Mouse (Mus musculus): ENCODE data around the gene Trappc4.
A peak's percentile ranks its signal among the peaks of the same experiment; 100 is the strongest.
"Not testable (repeated sequence)": the region's sequence is repeated elsewhere in the genome, so short reads cannot be mapped to it uniquely, and the experiment has no call there.

Trappc4 gene

DNA sequence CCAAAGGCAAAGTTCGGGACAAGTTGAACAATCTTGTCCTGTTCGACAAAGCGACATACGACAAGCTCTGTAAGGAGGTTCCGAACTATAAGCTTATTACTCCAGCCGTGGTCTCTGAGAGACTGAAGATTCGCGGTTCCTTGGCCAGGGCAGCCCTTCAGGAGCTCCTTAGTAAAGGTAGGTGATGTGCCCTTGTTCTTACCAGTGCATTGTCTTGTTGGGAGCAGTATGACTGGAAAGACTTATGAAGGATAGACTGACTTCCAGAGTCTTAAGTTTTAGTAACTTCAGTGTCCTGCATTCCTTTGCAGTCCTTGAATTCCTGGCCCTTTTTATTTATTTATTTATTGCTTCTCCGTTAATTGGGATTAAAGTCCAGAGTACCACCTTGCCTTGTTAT, 1.3 kb upstream of the Trappc4 start:
- DNase-seq (ENCODE audit: low read depth, low spot score) = not testable (repeated sequence)

GRCm38 (mm10) chr9:44407752-44408097, 325 bp upstream of the Trappc4 start:
- no peak for DNase-seq (ENCODE audit: low read depth, low spot score)

DNA sequence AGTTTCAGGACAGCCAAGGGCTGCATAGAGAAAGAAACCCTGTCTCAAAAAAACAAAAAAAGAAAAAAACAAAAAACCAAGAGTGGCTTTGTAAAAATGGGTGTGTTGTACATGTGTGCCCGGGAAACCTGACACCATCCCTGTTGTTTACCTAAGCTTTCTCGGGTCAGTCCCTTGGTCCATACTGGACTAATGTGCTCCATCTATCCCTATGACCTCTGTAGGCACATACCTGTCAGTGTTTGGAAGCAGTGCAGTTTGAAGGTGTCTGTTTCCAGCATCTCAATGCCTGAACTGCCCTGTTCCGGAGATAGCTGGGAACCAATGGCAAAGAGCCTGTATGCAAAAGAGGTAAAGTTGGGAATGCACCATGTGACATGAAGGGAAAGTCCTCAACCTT, 2.4 kb downstream of the Trappc4 start:
- DNase-seq (ENCODE audit: low read depth, low spot score) = no peak

DNA sequence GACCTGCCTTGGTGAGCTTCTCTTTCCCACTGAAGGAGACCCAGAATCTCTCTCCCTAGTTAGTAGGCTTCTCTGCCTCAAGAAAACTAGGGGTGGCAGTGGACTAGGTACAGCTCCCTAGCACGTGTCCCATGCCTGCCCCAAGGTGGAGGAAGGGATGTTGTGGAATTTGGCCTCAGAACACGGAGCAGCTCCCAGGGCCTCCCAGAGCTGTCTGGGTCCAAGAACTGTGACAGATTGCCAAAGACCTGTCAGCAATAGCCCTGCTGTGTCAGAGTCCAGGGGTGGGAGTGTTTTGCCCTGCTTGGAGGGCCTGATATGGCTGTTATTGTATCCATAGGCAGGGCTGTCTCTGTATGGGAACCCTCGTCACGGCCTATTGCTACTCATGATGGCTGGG, 6.3 kb downstream of the Trappc4 start:
- DNase-seq (ENCODE audit: low read depth, low spot score) = no peak

GRCm38 (mm10) chr9:44399795-44400114, 7.6 kb downstream of the Trappc4 start:
- DNase-seq (ENCODE audit: low read depth, low spot score) = no peak

- DNase-seq (ENCODE audit: low read depth, low spot score) = no peak
These were observed 8.1 kb downstream of the Trappc4 start for GRCm38 (mm10) chr9:44399114-44399794.

DNA sequence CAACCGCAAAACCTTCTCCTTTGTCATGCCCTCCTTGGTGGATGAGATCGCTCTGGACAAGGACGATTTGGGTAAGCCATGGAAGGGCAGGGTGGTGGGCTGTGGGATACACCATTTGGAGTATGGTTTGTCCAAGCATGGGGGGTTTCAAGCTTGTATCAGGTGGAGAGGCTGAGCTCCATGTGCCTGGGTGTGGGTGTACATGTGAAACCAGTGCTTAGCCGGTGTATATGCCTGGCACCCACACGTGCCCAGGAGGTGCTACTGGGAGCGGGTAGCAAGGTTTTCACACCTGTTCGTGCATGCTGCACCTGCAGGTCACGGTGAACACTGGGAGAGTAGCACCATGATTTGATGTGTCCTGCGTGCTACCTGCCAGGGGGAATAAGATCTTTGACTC, 8.8 kb downstream of the Trappc4 start:
- no peak for DNase-seq (ENCODE audit: low read depth, low spot score)

GRCm38 (mm10) chr9:44398087-44398486, 9.3 kb downstream of the Trappc4 start:
- no peak for DNase-seq (ENCODE audit: low read depth, low spot score)

- peak; percentile 86 for DNase-seq (ENCODE audit: low read depth, low spot score)
These were observed 10.6 kb downstream of the Trappc4 start, which contains the start of gene Slc37a4 for GRCm38 (mm10) chr9:44396684-44397411. TSS of gene Slc37a4 (plus strand) at chr9:44396852.

- peak; percentile 51 for DNase-seq (ENCODE audit: low read depth, low spot score)
These were observed 15.9 kb downstream of the Trappc4 start for GRCm38 (mm10) chr9:44391466-44391865.

DNA sequence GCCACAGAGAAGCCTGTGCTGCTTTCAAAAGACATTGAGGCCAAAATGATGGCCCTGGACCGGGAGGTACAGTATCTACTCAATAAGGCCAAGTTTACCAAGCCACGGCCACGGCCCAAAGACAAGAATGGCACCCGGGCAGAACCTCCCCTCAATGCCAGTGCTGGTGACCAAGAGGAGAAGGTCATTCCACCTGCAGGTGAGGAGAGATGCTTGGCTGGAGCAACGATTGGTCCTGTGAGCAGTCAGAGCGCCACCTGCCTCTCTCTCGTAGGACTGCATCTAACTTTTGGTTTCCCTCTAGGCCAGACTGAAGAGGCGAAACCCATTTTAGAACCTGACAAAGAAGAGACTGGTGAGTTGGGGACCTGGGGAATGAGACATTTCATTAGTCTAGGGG, 18.1 kb downstream of the Trappc4 start:
- no peak for DNase-seq (ENCODE audit: low read depth, low spot score)

- no peak for DNase-seq (ENCODE audit: low read depth, low spot score)
These were observed 20.2 kb downstream of the Trappc4 start for GRCm38 (mm10) chr9:44387221-44387620.

GRCm38 (mm10) chr9:44384596-44384995, 22.8 kb downstream of the Trappc4 start:
- no peak for DNase-seq (ENCODE audit: low read depth, low spot score)

GRCm38 (mm10) chr9:44379862-44380261, 27.5 kb downstream of the Trappc4 start:
- no peak for DNase-seq (ENCODE audit: low read depth, low spot score)

- DNase-seq (ENCODE audit: low read depth, low spot score) = peak; percentile 93
These were observed 28.2 kb downstream of the Trappc4 start, which contains the start of gene Hyou1 for GRCm38 (mm10) chr9:44379054-44379834. TSS of gene Hyou1 (plus strand) at chr9:44379490.

- DNase-seq (ENCODE audit: low read depth, low spot score) = no peak
These were observed 29.2 kb downstream of the Trappc4 start for GRCm38 (mm10) chr9:44378153-44378730.

DNA sequence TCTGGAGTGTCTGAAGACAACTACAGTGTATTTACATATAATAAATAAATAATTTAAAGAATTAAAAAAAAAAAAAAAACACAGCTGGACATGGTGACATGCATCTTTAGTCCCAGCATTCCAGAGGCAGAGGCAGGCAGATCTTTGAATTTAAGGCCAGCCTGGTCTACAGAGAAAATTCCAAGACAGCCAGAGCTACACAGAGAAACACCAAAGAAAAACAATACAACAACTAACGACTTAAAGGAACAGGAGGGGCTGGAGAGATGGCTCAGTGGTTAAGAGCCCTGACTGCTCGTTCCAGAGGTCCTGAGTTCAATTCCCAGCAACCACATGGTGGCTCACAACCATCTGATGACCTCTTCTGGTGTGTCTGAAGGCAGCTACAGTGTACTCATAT, 30.1 kb downstream of the Trappc4 start:
- DNase-seq (ENCODE audit: low read depth, low spot score) = not testable (repeated sequence)

DNA sequence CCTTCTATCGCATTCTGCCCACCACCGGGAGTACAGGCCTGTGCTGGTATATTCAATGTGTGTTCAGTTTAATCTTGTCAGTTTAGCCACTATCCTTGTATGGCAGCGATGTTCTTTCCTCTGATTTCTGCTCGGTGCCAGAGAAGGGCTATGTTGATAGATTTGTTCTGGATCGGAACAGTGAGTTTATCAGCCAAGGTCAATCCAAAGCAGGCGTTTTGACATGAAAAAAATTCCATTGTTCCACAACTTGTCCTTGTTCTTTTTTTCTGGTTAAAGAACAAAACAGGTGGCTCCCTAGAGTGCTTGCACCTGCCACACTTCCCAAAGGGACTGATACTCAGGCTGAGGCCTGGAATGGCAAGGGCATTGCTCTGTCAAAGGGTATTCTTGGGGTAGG, 31.3 kb downstream of the Trappc4 start:
- no peak for DNase-seq (ENCODE audit: low read depth, low spot score)

- DNase-seq (ENCODE audit: low read depth, low spot score) = no peak
These were observed 34.0 kb downstream of the Trappc4 start for GRCm38 (mm10) chr9:44373386-44373785.

GRCm38 (mm10) chr9:44364480-44364879, 42.9 kb downstream of the Trappc4 start:
- DNase-seq (ENCODE audit: low read depth, low spot score) = no peak

- not testable (repeated sequence) for DNase-seq (ENCODE audit: low read depth, low spot score)
These were observed 45.5 kb downstream of the Trappc4 start for GRCm38 (mm10) chr9:44361931-44362330.
